In genomic region chr9:16114821-16115485, GRCm38 (mm10) we compare ENCODE assay signal across 8 mouse cellular contexts.
DNase-seq lines count a peak whose midpoint lies in the region; ATAC-seq and TF ChIP-seq lines count a peak whose summit lies in the region.

No protein-coding gene starts in this region.

- H3K27ac ChIP-seq in heart, embryonic 15.5 days: peak overlapping the region; percentile 83
- H3K27ac ChIP-seq in kidney, postnatal 0 days: peak overlapping the region; percentile 47; the same call in 1 of the 2 replicates
- peak overlapping the region; percentile 89 for H3K27ac ChIP-seq in macrophage

- H3K36me3 ChIP-seq in heart, embryonic 15.5 days: no peaks in the 10 kb centered on the region
- H3K36me3 ChIP-seq in kidney, postnatal 0 days (ENCODE audit: insufficient read depth, low read length): no peaks in the 10 kb centered on the region
- no peaks in the 10 kb centered on the region for H3K36me3 ChIP-seq in macrophage (ENCODE audit: inconsistent target)

- H3K4me1 ChIP-seq in heart, embryonic 15.5 days (replicated peaks): peaks cover 16% of the 10 kb centered on the region
- no peaks in the 10 kb centered on the region for H3K4me1 ChIP-seq in kidney, postnatal 0 days (replicated peaks; ENCODE audit: insufficient read depth, low read length)

- TF ChIP-seq CTCF in kidney, postnatal 0 days (IDR thresholded peaks at IDR 0.05; ENCODE audit: low read depth): no peak

- no peak overlapping the region for H3K9ac ChIP-seq in heart, embryonic 15.5 days
- H3K9ac ChIP-seq in kidney, postnatal 0 days (ENCODE audit: low read depth, low read length): no peak overlapping the region

- peak; percentile 14 to 31 for DNase-seq in left cerebral cortex, adult 9 months (ENCODE audit: low spot score in 2 of 2)
- no peak for DNase-seq in left cerebral cortex, postnatal 36 days (ENCODE audit: low spot score in 2 of 2)
- peak; percentile 79 for DNase-seq in kidney, postnatal 0 days (ENCODE audit: low spot score)
- no peak for DNase-seq in urinary bladder, postnatal 25 days (ENCODE audit: low spot score)
- DNase-seq in testis, postnatal 10 days (ENCODE audit: low spot score): no peak
- DNase-seq in thymus, postnatal 25 days: no peak

- H3K9me3 ChIP-seq in heart, embryonic 15.5 days (replicated peaks): no peaks in the 10 kb centered on the region
- no peaks in the 10 kb centered on the region for H3K9me3 ChIP-seq in kidney, postnatal 0 days (replicated peaks; ENCODE audit: low read length)

- no peaks in the 10 kb centered on the region for H3K27me3 ChIP-seq in heart, embryonic 15.5 days
- H3K27me3 ChIP-seq in kidney, postnatal 0 days (ENCODE audit: insufficient read depth, low read length): no peaks in the 10 kb centered on the region; the same call in 1 of the 2 replicates

- H3K79me2 ChIP-seq in macrophage (ENCODE audit: inconsistent target): no peaks in the 10 kb centered on the region

- intact Hi-C loops in left cerebral cortex, postnatal 36 days (cut with DNase I): loop anchor here (5.0 to 10.0 kb wide), 4 partner anchors 88 to 390 kb away; partner anchors contain the start of gene Fat3

- WGBS in heart, embryonic 15.5 days: 22% methylated on average over 7 of the region's 7 CpGs
- 53% methylated on average over 7 of the region's 7 CpGs for WGBS in kidney, postnatal 0 days
- WGBS in macrophage (ENCODE audit: missing documents): 74% methylated on average over 7 of the region's 7 CpGs

- ATAC-seq in heart, embryonic 15.5 days (replicated peaks; ENCODE audit: insufficient number of reproducible peaks, insufficient read depth, low FRiP score, low read depth): peak; percentile 87
- ATAC-seq in kidney, postnatal 0 days (replicated peaks; ENCODE audit: low FRiP score, low read depth): peak; percentile 49; the same call in 1 of the 2 replicates

- H3K4me2 ChIP-seq in heart, embryonic 15.5 days: peak overlapping the region; percentile 43
- H3K4me2 ChIP-seq in kidney, postnatal 0 days (ENCODE audit: low read length): no peak overlapping the region

- no peak overlapping the region for H3K4me3 ChIP-seq in heart, embryonic 15.5 days
- H3K4me3 ChIP-seq in kidney, postnatal 0 days (replicated peaks; ENCODE audit: low read depth, low read length): no peak overlapping the region
- no peak overlapping the region for H3K4me3 ChIP-seq in macrophage (ENCODE audit: inconsistent target)

Comparison
In these comparisons a context has a peak if more than half of its experiments do, and no peak if none do; other contexts are left out.
1. DNase-seq: peak in left cerebral cortex, adult 9 months (2 of 2) and kidney, postnatal 0 days (single experiment); none in left cerebral cortex, postnatal 36 days (0 of 2), urinary bladder, postnatal 25 days (single experiment), testis, postnatal 10 days (single experiment) and thymus, postnatal 25 days (single experiment).
2. Peak in every context shown above with its lines, with median percentiles within 50 percentile points of each other: H3K27ac ChIP-seq.